Mouse (Mus musculus) E14TG2a.4 (cell line): ENCODE results near the gene Notch2.

Experiments used
- H3K27me3 ChIP-seq: 2 replicates; pipeline ENCODE4 v1.6.1; 2014; ENCODE audit warnings: low read length, control low read depth; ENCODE audit not compliant: insufficient read depth
- H3K36me3 ChIP-seq: 2 replicates; pipeline ENCODE4 v1.6.1; 2014; ENCODE audit warnings: low read length, control low read depth; ENCODE audit not compliant: insufficient read depth
- H3K4me1 ChIP-seq: replicated peaks from 2 replicates; pipeline ENCODE4 v1.6.1; 2014; ENCODE audit warnings: low read depth, low read length, control low read depth
- H3K4me3 ChIP-seq: replicated peaks from 2 replicates; pipeline ENCODE4 v1.5.1; 2014; ENCODE audit warnings: mild to moderate bottlenecking, low read length
- H3K9me3 ChIP-seq: 2 replicates; pipeline ENCODE4 v1.6.1; 2014; ENCODE audit warnings: low read length, control low read depth
- CTCF ChIP-seq: conservative IDR thresholded peaks from 2 replicates; pipeline ENCODE4 v1.5.1; 2014; ENCODE audit warnings: low read length
- NANOG ChIP-seq: IDR thresholded peaks from 2 replicates; pipeline ENCODE4 v1.6.1; 2014; ENCODE audit warnings: borderline replicate concordance, low read length, mixed read lengths
- POU5F1 ChIP-seq: IDR thresholded peaks from 2 replicates; pipeline ENCODE4 v1.6.1; 2014; ENCODE audit warnings: low read length, borderline replicate concordance

The Notch2 gene

DNA sequence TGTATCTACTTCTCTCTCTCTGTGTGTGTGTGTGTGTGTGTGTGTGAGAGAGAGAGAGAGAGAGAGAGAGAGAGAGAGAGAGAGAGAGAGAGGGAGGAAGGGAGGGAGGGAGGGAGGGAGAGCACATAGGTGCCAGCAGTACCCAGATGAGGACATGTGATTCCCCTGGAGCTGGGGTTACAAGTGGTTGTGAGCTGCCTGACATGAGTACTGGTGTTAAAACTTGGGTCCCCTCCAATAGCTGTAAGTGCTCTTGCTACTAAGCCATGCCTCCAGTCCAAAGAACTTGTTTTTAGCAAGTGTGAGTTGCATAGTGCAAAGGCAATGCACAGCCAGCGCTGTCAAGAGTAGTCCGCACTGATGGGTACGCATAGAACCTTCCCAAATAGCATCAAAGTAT is 26.2 kb upstream of the Notch2 start:
- H3K9me3 ChIP-seq, result no peaks in the 10 kb centered on the region
- TF ChIP-seq POU5F1 (no peak), NANOG (no peak), CTCF (no peak)
- H3K27me3 ChIP-seq, result no peaks in the 10 kb centered on the region
- no peak overlapping the region for H3K4me3 ChIP-seq
- H3K4me1 ChIP-seq, result no peaks in the 10 kb centered on the region
- no peaks in the 10 kb centered on the region for H3K36me3 ChIP-seq

DNA sequence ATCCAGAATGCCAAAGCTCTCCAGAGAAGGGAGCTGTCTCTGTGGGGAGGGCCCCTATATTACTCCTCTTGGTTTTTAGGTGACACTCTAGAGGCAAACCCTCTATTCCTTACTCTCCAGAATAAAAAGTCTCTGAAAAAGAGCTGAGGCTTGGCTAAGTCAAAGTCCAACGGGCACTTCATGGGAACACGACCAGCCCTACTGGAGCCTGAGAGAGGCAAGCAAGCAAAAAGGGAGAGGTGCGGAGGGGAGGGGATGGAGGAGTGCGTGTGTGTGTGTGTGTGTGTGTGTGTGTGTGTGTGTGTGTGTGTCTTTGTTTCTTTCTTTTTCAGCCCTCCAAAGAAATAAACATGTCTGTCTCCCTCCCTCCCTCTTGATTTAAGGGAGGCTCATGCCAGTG is 24.6 kb upstream of the Notch2 start:
- TF ChIP-seq CTCF (no peak), POU5F1 (no peak), NANOG (no peak)
- Histone ChIP-seq H3K36me3 (no peaks in the 10 kb centered on the region), H3K27me3 (0 out of 2 replicates have a peak, but pooled peaks cover 5% of the 10 kb centered on the region), H3K9me3 (no peaks in the 10 kb centered on the region), H3K4me3 (no peak overlapping the region), H3K4me1 (no peaks in the 10 kb centered on the region)

DNA sequence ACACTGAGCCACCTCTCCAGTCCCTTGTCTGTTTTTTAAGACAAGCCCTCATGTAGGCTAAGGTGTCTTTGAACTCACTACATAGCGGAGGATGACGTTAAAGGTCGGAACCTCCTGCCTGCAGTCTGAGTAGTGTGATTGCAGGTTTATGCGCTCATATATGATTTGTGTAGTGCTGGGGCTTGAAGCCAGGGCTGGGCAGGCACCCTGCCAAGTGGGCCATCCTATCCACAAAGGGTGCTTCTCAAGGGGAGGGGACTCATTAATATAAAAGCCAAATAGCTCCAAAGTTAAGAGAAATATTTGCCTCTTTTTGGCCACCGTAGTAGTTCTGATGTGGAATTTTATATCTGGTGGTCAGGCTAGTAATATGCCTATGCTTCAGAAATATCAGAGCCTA is 22.8 kb upstream of the Notch2 start:
- H3K27me3 ChIP-seq, result 0 out of 2 replicates have a peak, but pooled peaks cover 5% of the 10 kb centered on the region
- no peak overlapping the region for H3K4me3 ChIP-seq
- no peak for TF ChIP-seq CTCF
- no peak for TF ChIP-seq POU5F1
- TF ChIP-seq NANOG, result no peak
- no peaks in the 10 kb centered on the region for H3K4me1 ChIP-seq
- H3K36me3 ChIP-seq, result no peaks in the 10 kb centered on the region
- H3K9me3 ChIP-seq, result no peaks in the 10 kb centered on the region

DNA sequence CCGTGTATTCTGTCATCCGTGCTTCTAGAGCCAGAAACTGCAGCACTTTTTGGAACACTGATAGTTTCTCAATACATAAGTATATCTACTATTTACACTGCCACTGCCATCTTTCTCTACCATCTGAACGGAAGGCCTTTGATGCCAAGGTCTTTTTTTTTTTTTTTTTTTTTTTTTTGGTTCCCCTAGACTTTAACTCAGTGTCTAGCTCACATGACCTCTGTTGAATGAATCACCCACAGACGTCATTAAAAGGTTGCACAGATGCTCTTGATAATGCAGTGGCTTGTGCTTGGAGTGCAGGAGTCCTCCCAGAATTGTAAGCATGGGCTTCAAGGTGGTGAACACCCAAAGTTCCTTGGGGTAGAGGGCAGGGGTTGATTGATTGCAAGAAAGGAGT is 21.0 kb upstream of the Notch2 start:
- Histone ChIP-seq H3K27me3 (peaks cover 7% of the 10 kb centered on the region; the same call in 1 of the 2 replicates), H3K4me1 (0 out of 2 replicates have a peak, but pooled peaks cover under 1% of the 10 kb centered on the region), H3K36me3 (no peaks in the 10 kb centered on the region), H3K4me3 (no peak overlapping the region), H3K9me3 (no peaks in the 10 kb centered on the region)
- TF ChIP-seq NANOG (no peak), POU5F1 (no peak), CTCF (no peak)

DNA sequence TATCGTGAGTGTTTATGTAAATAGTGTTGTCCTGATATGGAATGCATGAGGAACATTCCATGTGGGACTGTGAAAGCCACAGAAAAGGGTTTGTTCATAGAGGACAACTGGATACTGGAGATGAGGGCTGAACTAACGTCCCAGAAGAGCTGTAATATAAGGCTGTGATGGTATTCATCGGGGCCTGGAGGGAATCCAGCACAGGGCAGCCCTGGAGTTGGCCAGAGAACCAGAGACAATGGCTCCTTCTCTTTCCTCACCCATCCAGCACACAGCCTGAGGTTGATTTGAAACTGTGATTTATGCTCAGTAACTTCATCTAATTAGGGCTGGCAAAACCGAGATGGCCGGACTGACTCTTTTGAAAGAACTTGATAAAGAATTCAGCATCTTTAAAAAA is 20.1 kb upstream of the Notch2 start:
- Histone ChIP-seq H3K4me1 (peaks cover 4% of the 10 kb centered on the region), H3K9me3 (no peaks in the 10 kb centered on the region), H3K4me3 (no peak overlapping the region), H3K36me3 (no peaks in the 10 kb centered on the region), H3K27me3 (peaks cover 7% of the 10 kb centered on the region; the same call in 1 of the 2 replicates)
- TF ChIP-seq CTCF, result no peak
- TF ChIP-seq POU5F1, result no peak
- no peak for TF ChIP-seq NANOG

DNA sequence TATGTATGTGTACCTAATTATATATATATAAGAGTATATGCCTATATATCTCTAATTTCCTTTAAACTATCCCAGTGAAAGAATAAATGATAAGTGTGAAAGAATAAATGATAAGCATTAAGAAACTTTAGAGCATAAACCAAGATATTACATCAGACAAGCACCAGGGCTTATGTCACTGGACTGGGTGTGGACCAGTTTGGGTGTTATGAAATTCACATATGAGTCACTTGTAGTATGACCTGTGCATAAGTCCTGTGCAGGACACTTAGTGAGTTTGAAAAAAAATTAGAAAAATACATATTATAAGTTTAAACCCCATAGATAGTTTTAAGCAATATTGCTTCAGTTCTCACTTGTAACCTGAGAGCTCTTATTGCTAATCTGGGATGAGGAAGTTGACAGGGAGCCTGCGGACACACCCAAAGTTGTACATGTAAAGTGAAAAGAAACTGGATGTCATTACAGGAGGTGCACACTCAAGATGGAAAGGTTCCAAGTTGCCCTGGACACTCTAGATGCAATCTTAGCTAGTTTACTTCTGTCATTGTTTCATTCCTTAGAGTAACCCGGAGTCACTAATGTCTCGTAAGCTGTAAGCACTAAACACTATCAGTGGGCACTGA is 19.3 kb upstream of the Notch2 start:
- TF ChIP-seq CTCF, result no peak
- no peak for TF ChIP-seq POU5F1
- no peak for TF ChIP-seq NANOG
- peaks cover 7% of the 10 kb centered on the region for H3K4me1 ChIP-seq

DNA sequence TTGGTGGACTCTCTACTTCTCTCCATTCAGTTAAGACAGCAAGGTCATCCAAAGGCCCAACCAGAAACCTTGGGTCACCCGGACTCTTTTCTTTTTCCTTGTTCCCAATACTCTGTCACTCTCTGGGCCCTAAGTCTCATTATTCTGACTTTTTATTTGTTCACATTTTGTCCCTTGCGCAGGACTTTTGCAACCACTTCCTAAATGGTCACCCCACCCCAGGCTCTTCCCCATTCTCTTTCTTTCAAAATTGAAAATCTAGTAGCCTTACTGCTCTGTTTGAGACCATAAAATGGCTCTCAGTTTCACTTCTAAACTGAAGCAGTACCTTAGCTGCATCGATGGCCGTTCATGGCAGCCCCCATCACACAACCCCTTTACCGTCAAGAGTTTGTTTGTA is 18.5 kb upstream of the Notch2 start:
- Histone ChIP-seq H3K9me3 (no peaks in the 10 kb centered on the region), H3K4me1 (peaks cover 7% of the 10 kb centered on the region), H3K4me3 (no peak overlapping the region), H3K27me3 (peaks cover 16% of the 10 kb centered on the region; the same call in 1 of the 2 replicates), H3K36me3 (no peaks in the 10 kb centered on the region)
- TF ChIP-seq NANOG (no peak), POU5F1 (no peak), CTCF (no peak)

More for the DNA sequence above, 19.3 kb upstream of the Notch2 start:
- Histone ChIP-seq H3K36me3 (no peaks in the 10 kb centered on the region), H3K4me3 (no peak overlapping the region), H3K27me3 (peaks cover 16% of the 10 kb centered on the region; the same call in 1 of the 2 replicates), H3K9me3 (no peaks in the 10 kb centered on the region)

DNA sequence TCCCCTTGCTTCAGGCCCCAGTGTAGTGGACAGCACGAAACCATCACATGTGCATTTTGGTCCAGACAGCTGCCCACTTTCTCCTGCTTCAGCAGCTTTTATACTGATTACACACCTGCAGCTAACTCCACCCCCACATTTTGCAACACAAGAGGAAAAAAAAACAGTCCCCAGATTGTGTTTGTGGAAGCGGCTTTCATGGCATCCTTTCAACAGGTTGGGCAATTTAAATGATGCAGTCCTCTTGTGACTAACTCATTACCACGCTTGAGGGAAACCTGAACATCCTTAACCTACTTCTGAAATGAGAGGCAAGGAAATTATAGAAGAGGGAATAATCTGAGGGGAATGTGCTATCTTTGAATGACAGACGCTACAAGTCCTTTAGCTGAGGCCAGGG is 15.0 kb upstream of the Notch2 start:
- Histone ChIP-seq H3K4me3 (no peak overlapping the region), H3K27me3 (peaks cover 17% of the 10 kb centered on the region), H3K36me3 (no peaks in the 10 kb centered on the region), H3K9me3 (peaks cover 6% of the 10 kb centered on the region; the same call in 1 of the 2 replicates), H3K4me1 (peaks cover 7% of the 10 kb centered on the region)
- TF ChIP-seq NANOG (no peak), CTCF (no peak), POU5F1 (no peak)

DNA sequence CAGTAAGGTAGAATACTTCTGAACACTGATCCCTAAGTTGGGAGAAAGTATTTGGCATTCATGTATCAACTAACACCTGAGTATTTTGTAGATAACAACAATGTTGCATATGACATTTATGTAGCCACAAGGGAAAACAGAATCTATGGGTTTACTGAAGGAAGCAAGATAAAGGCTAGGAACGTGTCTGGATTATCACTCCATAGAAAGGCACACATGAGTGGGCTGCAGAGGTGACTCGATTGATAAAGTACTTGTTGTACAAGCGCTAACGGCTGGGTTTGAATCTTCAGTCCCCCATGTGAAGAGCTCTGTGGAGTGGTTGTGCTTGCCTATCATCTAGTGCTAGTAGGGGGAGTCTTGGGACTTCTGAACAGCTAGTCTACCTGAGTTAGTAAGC is 9.8 kb upstream of the Notch2 start:
- Histone ChIP-seq H3K27me3 (peaks cover 20% of the 10 kb centered on the region; the same call in 1 of the 2 replicates), H3K4me3 (no peak overlapping the region), H3K4me1 (no peaks in the 10 kb centered on the region; the same call in 1 of the 2 replicates), H3K36me3 (no peaks in the 10 kb centered on the region), H3K9me3 (peaks cover 6% of the 10 kb centered on the region; the same call in 1 of the 2 replicates)
- TF ChIP-seq POU5F1 (no peak), NANOG (no peak), CTCF (no peak)
